Mouse (Mus musculus): ENCODE measurements at regions not wholly inside any gene's neighbourhood (a gene's known extent, or its start where the extent isn't known, plus 50 kb on each side); places are given as distances from the start of the nearest gene placed in this dataset.

DNA sequence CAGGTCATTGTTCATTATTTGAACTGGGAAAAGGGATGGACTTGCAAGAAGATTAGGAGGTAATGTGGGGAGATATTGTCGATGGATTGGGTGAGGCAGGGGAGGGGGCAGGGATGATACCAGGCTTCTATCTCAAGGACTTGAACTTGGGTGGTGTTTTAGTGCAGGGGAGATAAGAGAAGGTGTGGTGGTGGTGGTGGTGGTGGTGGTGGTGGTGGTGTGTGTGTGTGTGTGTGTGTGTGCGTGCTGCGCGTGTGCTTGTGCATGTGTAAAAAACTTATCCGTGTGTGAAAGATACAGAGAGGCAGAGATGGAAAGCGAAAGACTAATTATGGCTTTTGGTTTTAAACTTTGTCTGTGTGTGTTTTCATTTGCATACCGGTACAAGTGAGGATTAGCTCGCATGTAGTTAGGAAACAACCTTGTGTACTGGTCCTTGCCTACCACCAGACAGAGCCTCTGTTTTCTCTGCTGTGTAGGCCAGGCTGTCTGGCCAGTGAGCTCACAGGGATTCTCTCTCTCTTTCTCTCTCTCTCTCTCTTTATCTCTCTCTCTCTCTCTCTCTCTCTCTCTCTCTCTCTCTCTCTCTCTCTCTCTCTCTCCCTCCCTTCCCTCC is 69.6 kb upstream of the Cdkn2b start:
- TF ChIP-seq POLR2A (IDR thresholded peaks at IDR 0.05; ENCODE audit: low read depth, low read length) (no peak), CTCF (conservative IDR thresholded peaks at IDR 0.05; ENCODE audit: insufficient read depth, insufficient read length, low read depth, low read length) (no peak)

Data from kidney, adult 2 months (tissue).